Mouse (Mus musculus) limb, embryonic 15.5 days (tissue): ENCODE results near the gene Zfp777. TPM values are rescaled to one million over a fixed set of nuclear protein-coding genes. Genes with fewer than 3 reads are reported as not detected.

Experiments used
- ATAC-seq: fragments of 200-750 bp; cut with Nextera tagmentation; 2 replicates; pipeline ENCODE4 v1.8.0; 2017; ENCODE audit warnings: low read depth, moderate TSS enrichment; ENCODE audit not compliant: insufficient number of reproducible peaks, low FRiP score, low TSS enrichment
- H3K27ac ChIP-seq: fragments of 300-500 bp; sonication (generic); 2 replicates; pipeline ENCODE4 v1.5.1; 2015; ENCODE audit warnings: moderate library complexity, mild to moderate bottlenecking, inconsistent platforms
- H3K27me3 ChIP-seq: fragments of 300-500 bp; sonication (generic); 2 replicates; pipeline ENCODE4 v1.6.1; 2015; ENCODE audit warnings: inconsistent platforms
- H3K36me3 ChIP-seq: fragments of 300-500 bp; sonication (generic); 2 replicates; pipeline ENCODE4 v1.6.1; 2015; ENCODE audit warnings: inconsistent platforms
- H3K4me1 ChIP-seq: fragments of 300-500 bp; sonication (generic); 2 replicates; pipeline ENCODE4 v1.6.1; 2015; ENCODE audit warnings: inconsistent platforms
- H3K4me2 ChIP-seq: fragments of 300-500 bp; sonication (generic); 2 replicates; pipeline ENCODE4 v1.6.1; 2015; ENCODE audit warnings: mild to moderate bottlenecking, inconsistent platforms
- H3K4me3 ChIP-seq: fragments of 300-500 bp; sonication (generic); 2 replicates; pipeline ENCODE4 v1.5.1; 2015; ENCODE audit warnings: mild to moderate bottlenecking, inconsistent platforms
- H3K9ac ChIP-seq: fragments of 300-500 bp; sonication (generic); 2 replicates; pipeline ENCODE4 v1.6.1; 2015; ENCODE audit warnings: inconsistent platforms
- H3K9me3 ChIP-seq: fragments of 300-500 bp; sonication (generic); 2 replicates; pipeline ENCODE4 v1.6.1; 2016; ENCODE audit warnings: inconsistent platforms
- WGBS: fragments of 180-500 bp; shearing (Covaris S2); methylation state at CpG from one replicate; pipeline ENCODE4 v1.1.7; 2015; 5-methylcytosine and 5-hydroxymethylcytosine counted together
- polyA plus RNA-seq: library from polyadenylated mRNA; unstranded; fragments of >200 nt; fragmentation: Nextera tagmentation; extraction: Ambion mirVana; gene quantifications from 2 replicates; pipeline ENCODE4 v1.2.1, GENCODE M21; 2015

The Zfp777 gene
- polyA plus RNA-seq = 7.1 and 8.0 TPM in 2 replicates

DNA sequence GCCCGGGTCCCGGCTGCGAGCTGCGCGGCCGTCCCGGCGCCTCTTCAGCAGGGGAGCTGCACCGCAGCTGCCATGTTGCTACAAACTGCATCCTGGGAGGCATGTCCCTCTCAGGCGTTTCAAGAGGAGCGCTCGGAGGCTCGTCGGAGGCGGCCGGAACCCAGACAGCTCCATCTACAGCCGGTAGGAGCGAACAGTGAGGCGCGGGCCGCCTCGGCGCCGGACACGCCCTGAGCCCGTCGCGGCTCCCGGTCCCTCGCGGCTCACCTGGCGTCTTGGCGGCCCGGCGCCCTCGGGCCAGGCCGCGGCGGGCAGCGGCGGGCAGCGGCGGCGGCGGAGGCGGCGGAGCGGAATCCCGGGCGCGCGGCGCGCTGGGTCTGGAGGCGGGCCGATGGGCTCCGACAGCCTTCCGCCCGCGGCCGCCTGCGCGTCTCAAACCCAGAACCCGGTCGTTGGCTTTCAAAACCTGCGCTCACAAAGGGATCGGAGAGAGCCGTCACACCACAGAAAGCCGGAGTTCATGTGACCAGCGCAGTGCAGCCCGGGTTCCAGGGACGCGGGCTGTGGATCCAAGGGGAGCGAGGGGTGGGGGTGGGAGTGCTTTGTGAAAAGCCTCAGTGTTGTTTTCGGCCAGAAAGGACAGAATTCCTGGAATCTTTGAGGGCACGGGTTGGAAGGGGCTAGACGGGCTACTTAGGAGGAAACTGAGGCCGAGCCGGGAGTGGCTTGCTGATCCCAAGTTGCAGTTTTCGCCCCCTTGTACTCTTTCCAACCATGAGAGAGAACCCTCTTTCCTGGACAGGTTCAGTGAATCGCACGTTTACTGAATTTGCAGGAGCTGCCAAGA lies at the start of gene Zfp777:
Gene Zfp777 (minus strand): TSS at position 486 of the 847 bp plus-strand sequence.
- H3K9me3 ChIP-seq = no peaks in the 10 kb centered on the region
- H3K36me3 ChIP-seq = peaks cover 13% of the 10 kb centered on the region
- peak; percentile 91 for ATAC-seq
- H3K27me3 ChIP-seq = no peaks in the 10 kb centered on the region
- H3K4me1 ChIP-seq = peaks cover 12% of the 10 kb centered on the region
- peak within 1 kb of the TSS; percentile 84 for H3K9ac ChIP-seq
- H3K27ac ChIP-seq = peak within 1 kb of the TSS; percentile 94
- peak within 1 kb of the TSS; percentile 84 for H3K4me3 ChIP-seq
- H3K4me2 ChIP-seq = peak within 1 kb of the TSS; percentile 82
- under 1% methylated on average over 81 of the region's 82 CpGs for WGBS

DNA sequence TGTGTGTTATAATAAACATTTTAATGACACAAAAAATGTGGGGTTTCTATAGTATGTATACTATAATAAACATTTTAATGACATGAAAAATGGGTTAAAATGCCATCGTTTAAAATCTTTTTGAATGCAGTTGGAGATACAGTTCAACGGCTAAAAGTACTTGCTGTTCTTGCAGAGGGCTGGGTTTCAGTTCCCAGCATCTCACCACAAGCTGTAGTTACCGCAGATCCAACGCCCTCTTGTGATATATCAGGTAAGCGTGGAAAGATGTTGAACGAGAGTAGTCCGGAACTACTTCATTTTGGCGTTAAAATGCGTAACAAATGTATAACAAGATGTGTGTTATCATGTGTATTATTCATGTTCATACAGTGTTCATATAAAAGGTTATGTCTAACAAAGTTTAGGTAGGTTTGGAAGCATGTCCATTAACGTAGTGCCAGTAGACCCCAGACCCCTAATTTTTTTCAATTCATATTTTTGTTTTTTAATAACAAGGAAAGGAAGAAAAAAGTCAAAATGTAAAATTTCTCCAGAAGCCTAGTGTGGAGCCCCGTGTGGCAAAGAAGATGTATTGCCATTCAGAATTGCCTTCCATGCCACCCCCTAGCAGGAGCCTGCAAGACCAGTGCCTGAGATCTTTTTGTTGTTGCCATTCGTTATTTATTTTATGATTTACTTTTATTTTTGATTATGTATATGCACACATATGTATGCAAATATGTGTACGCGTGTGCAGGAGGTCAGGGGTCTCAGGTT lies 38.4 kb upstream of the Zfp777 start:
- H3K27ac ChIP-seq = no peak overlapping the region
- ATAC-seq = no peak
- peaks cover 20% of the 10 kb centered on the region for H3K36me3 ChIP-seq
- 37% methylated on average over 14 of the region's 14 CpGs for WGBS
- H3K9ac ChIP-seq = no peak overlapping the region
- H3K4me1 ChIP-seq = peaks cover 11% of the 10 kb centered on the region
- H3K9me3 ChIP-seq = no peaks in the 10 kb centered on the region
- no peaks in the 10 kb centered on the region for H3K27me3 ChIP-seq
- peak overlapping the region; percentile 87 for H3K4me3 ChIP-seq
- H3K4me2 ChIP-seq = peak overlapping the region; percentile 65

DNA sequence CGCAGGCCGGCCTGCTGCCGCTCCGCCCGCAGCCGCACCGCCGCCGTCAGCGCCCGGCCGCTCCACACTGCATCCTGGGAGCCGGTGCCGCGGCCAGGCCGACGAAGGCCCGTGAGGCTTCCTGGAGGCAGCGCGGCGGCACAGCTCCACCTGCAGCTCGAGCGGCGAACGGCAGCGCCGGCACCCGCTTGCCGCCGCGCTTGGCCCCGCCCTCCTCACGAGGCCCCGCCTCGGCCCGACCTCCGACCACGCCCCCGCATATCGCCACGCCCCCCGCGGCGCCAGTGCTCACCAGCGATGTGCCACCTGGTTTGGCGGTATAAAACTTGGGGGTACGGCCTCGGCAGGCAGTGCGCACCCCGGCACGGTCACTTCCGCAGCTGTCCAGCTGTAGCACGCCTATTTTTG lies 37.8 kb upstream of the Zfp777 start, which contains the start of gene Zfp746:
Gene Zfp746 (minus strand): TSS at position 123 of the 408 bp plus-strand sequence.
- peak; percentile 86 for ATAC-seq
- H3K4me2 ChIP-seq = peak within 1 kb of the TSS; percentile 65

DNA sequence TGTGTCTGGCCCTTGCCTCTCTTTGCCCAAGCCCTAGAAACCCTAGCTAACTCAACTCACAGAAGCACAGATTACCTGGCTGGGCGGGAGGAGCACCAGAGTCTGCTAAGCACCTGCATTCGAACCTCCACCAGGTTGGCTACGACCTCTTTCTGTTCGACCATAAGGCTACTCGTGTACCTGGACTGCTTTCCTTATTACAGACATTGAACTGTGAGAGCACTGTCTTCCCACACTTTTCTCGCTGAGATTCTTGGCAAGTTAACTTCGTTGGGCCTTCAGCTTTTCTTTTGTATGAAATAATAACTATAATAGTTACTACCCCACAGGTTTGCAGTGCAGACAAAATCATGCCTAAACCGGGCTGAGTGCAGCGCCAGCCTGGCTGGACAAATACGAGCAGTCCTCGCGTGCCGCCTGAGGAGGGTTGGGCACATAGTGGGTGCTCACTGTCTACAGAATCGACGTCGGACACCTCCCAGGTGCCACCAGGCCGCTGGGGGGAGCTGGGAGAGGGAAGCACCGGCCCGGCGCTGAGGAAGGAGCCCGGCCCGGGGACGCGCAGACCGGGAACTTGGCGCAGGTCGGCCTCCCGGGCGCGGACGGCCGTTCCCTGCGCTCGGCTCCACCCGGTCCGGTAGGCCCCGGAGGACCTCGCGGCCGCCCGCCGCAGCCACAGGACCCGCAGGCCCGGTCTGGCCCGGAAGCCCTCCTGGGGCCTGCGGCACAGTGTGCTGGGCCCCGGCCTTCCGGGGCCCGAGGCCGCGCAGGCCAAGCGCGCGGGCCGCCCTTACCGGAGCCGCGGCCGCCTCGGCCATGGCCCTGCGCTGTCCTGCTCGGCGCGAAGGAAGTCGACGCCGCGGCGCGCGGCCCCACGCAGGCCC lies 37.1 kb upstream of the Zfp777 start:
- peaks cover 34% of the 10 kb centered on the region for H3K36me3 ChIP-seq
- peak overlapping the region; percentile 95 for H3K9ac ChIP-seq
- peaks cover 11% of the 10 kb centered on the region for H3K4me1 ChIP-seq
- peak overlapping the region; percentile 91 for H3K27ac ChIP-seq
- peak overlapping the region; percentile 65 for H3K4me2 ChIP-seq
- H3K27me3 ChIP-seq = no peaks in the 10 kb centered on the region
- 2% methylated on average over 67 of the region's 72 CpGs for WGBS
- no peaks in the 10 kb centered on the region for H3K9me3 ChIP-seq
- peak overlapping the region; percentile 87 for H3K4me3 ChIP-seq
- ATAC-seq = peak; percentile 85

More for the DNA sequence above, 37.8 kb upstream of the Zfp777 start, which contains the start of gene Zfp746:
- H3K9ac ChIP-seq = peak within 1 kb of the TSS; percentile 95
- peak within 1 kb of the TSS; percentile 91 for H3K27ac ChIP-seq
- peaks cover 26% of the 10 kb centered on the region for H3K36me3 ChIP-seq
- peak within 1 kb of the TSS; percentile 87 for H3K4me3 ChIP-seq
- H3K4me1 ChIP-seq = peaks cover 11% of the 10 kb centered on the region
- WGBS = 0% methylated on average over 51 of the region's 53 CpGs
- H3K9me3 ChIP-seq = no peaks in the 10 kb centered on the region
- no peaks in the 10 kb centered on the region for H3K27me3 ChIP-seq

DNA sequence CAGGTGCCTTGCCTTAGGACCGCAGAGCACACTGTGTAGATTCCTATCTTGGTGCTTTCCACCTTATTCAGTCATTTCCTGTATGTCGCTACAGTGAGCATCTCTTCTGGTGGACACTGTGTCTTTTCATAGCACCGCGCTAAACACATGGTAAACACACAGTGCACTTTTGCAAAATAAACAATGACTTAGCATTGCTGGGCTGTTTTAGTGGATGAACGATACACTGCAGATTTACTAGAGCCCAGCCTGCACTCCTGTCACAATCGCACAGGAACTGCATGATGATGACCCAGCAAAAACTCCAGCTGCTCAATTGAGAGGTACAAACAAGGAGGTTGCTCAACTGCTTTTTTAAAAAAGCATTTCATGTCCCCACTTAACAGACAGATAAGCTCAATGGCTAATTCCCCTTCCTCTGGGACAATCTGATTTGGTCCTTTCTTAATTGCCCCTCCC lies 35.1 kb upstream of the Zfp777 start:
- Histone ChIP-seq H3K27me3 (no peaks in the 10 kb centered on the region), H3K9me3 (no peaks in the 10 kb centered on the region), H3K27ac (no peak overlapping the region), H3K36me3 (peaks cover 54% of the 10 kb centered on the region), H3K9ac (no peak overlapping the region), H3K4me3 (no peak overlapping the region), H3K4me2 (no peak overlapping the region), H3K4me1 (peaks cover 11% of the 10 kb centered on the region)
- WGBS = 89% methylated on average over 6 of the region's 6 CpGs
- ATAC-seq = no peak

DNA sequence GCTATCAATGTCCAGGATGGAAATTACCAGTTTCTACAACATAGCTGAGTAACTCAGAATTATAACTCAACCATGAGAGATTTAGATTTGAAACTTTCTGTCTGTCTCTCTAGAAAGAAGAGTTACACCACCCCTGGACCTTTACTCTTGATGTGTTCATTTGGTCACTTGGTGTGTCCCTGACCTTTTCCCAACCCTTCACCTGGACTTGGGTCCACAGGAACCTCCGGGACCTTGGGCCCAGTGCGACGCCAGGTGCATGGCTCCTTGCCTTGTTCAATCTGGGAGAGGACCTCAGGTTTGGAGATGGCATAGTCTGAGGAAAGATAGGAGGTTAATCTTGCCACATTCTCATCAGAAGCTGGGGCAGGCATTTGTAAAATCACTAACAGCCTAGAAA lies 33.2 kb upstream of the Zfp777 start:
- Histone ChIP-seq H3K4me3 (no peak overlapping the region), H3K27me3 (no peaks in the 10 kb centered on the region), H3K27ac (no peak overlapping the region), H3K9ac (no peak overlapping the region), H3K4me1 (peaks cover 11% of the 10 kb centered on the region), H3K4me2 (no peak overlapping the region), H3K36me3 (peaks cover 67% of the 10 kb centered on the region), H3K9me3 (no peaks in the 10 kb centered on the region)
- 97% methylated on average over 3 of the region's 3 CpGs for WGBS
- no peak for ATAC-seq

DNA sequence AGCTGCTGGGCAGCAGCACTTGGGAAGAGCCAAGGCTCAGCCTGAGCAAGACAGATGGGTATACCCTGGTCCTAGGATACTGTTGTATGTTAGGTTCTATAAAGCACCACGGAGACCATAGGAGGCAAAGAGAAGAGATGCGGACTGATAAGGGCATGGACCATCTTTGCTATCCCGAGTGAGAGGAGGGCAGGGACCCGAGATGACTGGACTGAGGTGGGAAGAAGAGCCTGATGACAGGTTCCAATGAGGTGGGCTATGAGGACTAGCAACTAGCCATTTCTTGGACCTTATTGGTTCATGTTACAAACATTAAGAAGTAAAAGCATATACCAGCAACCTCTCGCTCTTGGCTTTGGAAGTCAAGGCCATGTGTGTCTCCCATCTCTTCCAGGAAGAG lies 32.3 kb upstream of the Zfp777 start:
- Histone ChIP-seq H3K4me2 (no peak overlapping the region), H3K4me3 (no peak overlapping the region), H3K4me1 (peaks cover 9% of the 10 kb centered on the region), H3K27ac (no peak overlapping the region), H3K36me3 (peaks cover 74% of the 10 kb centered on the region), H3K27me3 (no peaks in the 10 kb centered on the region), H3K9me3 (no peaks in the 10 kb centered on the region), H3K9ac (no peak overlapping the region)
- 92% methylated on average over 5 of the region's 5 CpGs for WGBS
- ATAC-seq = no peak

DNA sequence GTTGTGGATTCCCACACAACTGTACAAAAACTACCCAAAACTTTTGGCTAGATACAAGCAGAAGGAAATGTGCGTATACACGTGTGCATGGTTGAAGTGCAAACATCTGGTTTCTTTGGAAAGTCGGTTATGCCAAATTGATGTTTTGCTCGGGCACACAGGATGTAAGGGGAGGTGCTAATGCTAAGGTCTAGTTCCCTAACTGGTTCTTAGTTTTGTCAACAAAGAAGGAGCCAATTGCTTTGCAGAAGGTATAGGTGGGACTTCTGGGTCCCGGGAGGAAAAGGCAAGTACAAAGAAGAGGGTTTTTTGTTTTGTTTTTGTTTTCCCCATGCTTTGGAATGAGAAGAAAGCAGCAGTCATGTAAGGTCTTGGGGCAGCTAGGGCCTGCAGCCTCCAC lies 24.6 kb upstream of the Zfp777 start:
- H3K27me3 ChIP-seq = no peaks in the 10 kb centered on the region
- H3K9me3 ChIP-seq = no peaks in the 10 kb centered on the region
- no peak overlapping the region for H3K27ac ChIP-seq
- H3K36me3 ChIP-seq = peaks cover 50% of the 10 kb centered on the region
- WGBS = 59% methylated on average over 5 of the region's 5 CpGs
- H3K9ac ChIP-seq = no peak overlapping the region
- ATAC-seq = no peak
- H3K4me2 ChIP-seq = no peak overlapping the region
- no peak overlapping the region for H3K4me3 ChIP-seq
- no peaks in the 10 kb centered on the region for H3K4me1 ChIP-seq

DNA sequence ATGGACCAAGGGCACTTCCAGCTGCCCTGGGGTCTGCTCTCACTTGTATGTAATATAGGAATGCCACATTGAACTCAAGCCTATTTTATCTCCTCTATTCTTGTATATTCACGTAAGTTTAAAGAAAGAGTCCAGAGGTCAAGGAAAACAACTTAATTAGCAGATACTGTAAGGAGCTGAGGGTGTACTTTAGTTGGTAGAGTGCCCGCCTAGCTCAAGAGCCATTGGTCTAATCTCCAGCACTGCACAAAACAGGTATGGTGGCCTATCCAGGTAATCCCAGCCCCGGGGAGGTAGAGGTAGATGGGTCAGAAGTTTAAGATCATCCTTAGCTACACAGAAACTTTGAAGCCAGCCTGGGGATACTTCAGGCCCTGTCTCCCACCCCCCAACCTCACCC lies 18.8 kb upstream of the Zfp777 start:
- Histone ChIP-seq H3K9ac (no peak overlapping the region), H3K27me3 (no peaks in the 10 kb centered on the region), H3K9me3 (no peaks in the 10 kb centered on the region), H3K27ac (no peak overlapping the region), H3K4me3 (no peak overlapping the region), H3K4me2 (no peak overlapping the region), H3K4me1 (no peaks in the 10 kb centered on the region), H3K36me3 (peaks cover 68% of the 10 kb centered on the region)
- 95% methylated on average over 3 of the region's 3 CpGs for WGBS
- no peak for ATAC-seq

DNA sequence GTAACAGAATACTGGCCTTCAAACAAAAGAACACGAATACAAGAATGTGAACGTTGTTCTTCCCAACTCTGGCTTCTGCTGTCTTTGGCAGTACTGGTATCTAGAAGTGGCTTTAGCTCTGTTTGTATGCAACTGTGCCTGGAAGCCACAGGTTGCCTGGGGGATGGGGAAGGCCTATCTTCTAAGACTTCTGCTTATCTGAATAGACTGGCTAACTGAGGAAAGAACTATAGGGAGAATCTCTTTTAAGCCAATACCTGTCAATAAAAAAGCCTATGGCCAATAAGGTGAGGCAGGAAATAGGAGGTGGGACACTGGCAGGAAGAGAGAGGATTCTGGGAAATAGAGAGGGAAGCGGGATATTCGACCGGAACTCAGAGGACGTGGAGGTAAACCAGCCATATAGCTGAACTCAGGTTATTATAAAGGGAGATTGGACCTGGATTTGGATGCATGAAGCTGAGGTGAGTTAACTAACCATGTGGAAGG lies 16.9 kb upstream of the Zfp777 start:
- H3K4me3 ChIP-seq = no peak overlapping the region
- H3K4me1 ChIP-seq = no peaks in the 10 kb centered on the region
- H3K4me2 ChIP-seq = no peak overlapping the region
- peaks cover 84% of the 10 kb centered on the region for H3K36me3 ChIP-seq
- WGBS = 92% methylated on average over 6 of the region's 6 CpGs
- no peak overlapping the region for H3K9ac ChIP-seq
- no peaks in the 10 kb centered on the region for H3K9me3 ChIP-seq
- ATAC-seq = no peak
- no peak overlapping the region for H3K27ac ChIP-seq
- no peaks in the 10 kb centered on the region for H3K27me3 ChIP-seq

DNA sequence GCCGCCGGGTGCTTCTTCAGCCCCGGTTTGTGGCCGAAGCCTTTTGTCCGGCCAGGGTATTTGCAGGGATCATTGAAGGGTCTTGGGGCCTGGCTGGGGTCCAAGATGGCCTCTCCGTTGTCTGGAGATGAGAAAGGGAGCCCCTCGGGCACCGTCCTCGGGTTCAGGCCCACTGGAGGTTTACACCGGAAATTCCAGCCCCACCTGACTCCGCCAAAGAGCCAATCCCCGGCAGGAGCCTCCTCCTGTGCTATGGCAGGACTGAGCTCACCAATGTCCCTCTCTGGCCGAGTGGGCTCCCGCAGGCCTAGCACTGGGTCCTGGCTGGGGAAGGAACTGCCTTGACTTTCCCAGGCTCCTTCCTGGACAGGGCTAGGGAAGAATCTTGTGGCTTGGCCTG lies 15.7 kb upstream of the Zfp777 start:
- WGBS = 93% methylated on average over 14 of the region's 14 CpGs
- H3K4me3 ChIP-seq = no peak overlapping the region
- H3K9ac ChIP-seq = no peak overlapping the region
- H3K36me3 ChIP-seq = peaks cover 84% of the 10 kb centered on the region
- H3K27ac ChIP-seq = no peak overlapping the region
- no peak for ATAC-seq
- H3K9me3 ChIP-seq = no peaks in the 10 kb centered on the region
- H3K27me3 ChIP-seq = no peaks in the 10 kb centered on the region
- H3K4me1 ChIP-seq = no peaks in the 10 kb centered on the region
- no peak overlapping the region for H3K4me2 ChIP-seq
